Mouse (Mus musculus) liver, embryonic 12.5 days (tissue): Measurements from ENCODE around the gene Fdxacb1. TPM values are rescaled to one million over a fixed set of nuclear protein-coding genes. Genes with fewer than 3 reads are reported as not detected.

ENCODE experiments used
- ATAC-seq: fragments of 200-750 bp; cut with Nextera tagmentation; 2 replicates; pipeline ENCODE4 v1.8.0; 2017; ENCODE audit warnings: moderate number of reproducible peaks, mild to moderate bottlenecking, moderate library complexity
- H3K27ac ChIP-seq: fragments of 300-500 bp; sonication (generic); 2 replicates; pipeline ENCODE4 v1.5.1; 2016; ENCODE audit warnings: mild to moderate bottlenecking
- H3K27me3 ChIP-seq: fragments of 300-500 bp; sonication (generic); replicated peaks from 2 replicates; pipeline ENCODE4 v1.6.1; 2016; ENCODE audit warnings: mild to moderate bottlenecking, moderate library complexity
- H3K36me3 ChIP-seq: fragments of 300-500 bp; sonication (generic); 2 replicates; pipeline ENCODE4 v1.6.1; 2016; ENCODE audit warnings: mild to moderate bottlenecking, moderate library complexity
- H3K4me1 ChIP-seq: fragments of 300-500 bp; sonication (generic); 2 replicates; pipeline ENCODE4 v1.6.1; 2016
- H3K4me2 ChIP-seq: fragments of 300-500 bp; sonication (generic); 2 replicates; pipeline ENCODE4 v1.6.1; 2016; ENCODE audit warnings: mild to moderate bottlenecking, moderate library complexity
- H3K4me3 ChIP-seq: fragments of 300-500 bp; sonication (generic); 2 replicates; pipeline ENCODE4 v1.5.1; 2016; ENCODE audit warnings: mild to moderate bottlenecking, moderate library complexity
- H3K9ac ChIP-seq: fragments of 300-500 bp; sonication (generic); 2 replicates; pipeline ENCODE4 v1.6.1; 2016; ENCODE audit warnings: mild to moderate bottlenecking, moderate library complexity
- H3K9me3 ChIP-seq: fragments of 300-500 bp; sonication (generic); replicated peaks from 2 replicates; pipeline ENCODE4 v1.6.1; 2016; ENCODE audit warnings: mild to moderate bottlenecking, moderate library complexity
- WGBS: fragments of 180-500 bp; shearing (Covaris S2); methylation state at CpG from one replicate; pipeline ENCODE4 v1.1.7; 2016; ENCODE audit not compliant: insufficient replicate concordance; 5-methylcytosine and 5-hydroxymethylcytosine counted together
- polyA plus RNA-seq: library from polyadenylated mRNA; unstranded; fragments of >200 nt; fragmentation: Nextera tagmentation; extraction: Ambion mirVana; gene quantifications from 2 replicates; pipeline ENCODE4 v1.2.1, GENCODE M21; 2016

The Fdxacb1 gene
- polyA plus RNA-seq, 1 experiment from 2014 or later, result 13.7 TPM

DNA sequence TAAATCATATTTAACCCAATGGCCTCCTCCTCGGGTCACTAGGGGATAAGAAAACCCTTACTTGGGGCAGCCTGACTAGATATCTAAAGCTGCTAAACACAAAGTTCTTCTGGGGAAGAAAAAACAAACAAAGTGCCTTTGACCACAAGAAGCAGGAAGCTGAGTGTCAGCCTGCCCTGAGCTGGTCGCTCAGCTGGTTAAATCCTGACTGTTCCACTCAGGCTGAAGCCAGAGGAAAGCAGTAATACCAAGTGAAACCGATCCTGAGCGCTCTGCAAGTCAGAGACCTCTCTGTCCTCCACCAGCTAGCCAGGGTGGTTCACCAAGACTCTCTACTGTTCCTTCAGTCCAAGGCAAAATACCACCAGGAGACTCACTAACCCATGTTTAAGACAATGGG lies 38.4 kb upstream of the Fdxacb1 start:
- 17% methylated on average over 4 of the region's 4 CpGs for WGBS
- H3K36me3 ChIP-seq, result no peaks in the 10 kb centered on the region
- peaks cover 8% of the 10 kb centered on the region; the same call in 1 of the 2 replicates for H3K4me1 ChIP-seq
- no peak overlapping the region for H3K4me3 ChIP-seq
- no peak overlapping the region for H3K9ac ChIP-seq
- peaks cover 51% of the 10 kb centered on the region for H3K27me3 ChIP-seq
- no peak for ATAC-seq
- H3K27ac ChIP-seq, result no peak overlapping the region
- H3K9me3 ChIP-seq, result no peaks in the 10 kb centered on the region
- no peak overlapping the region for H3K4me2 ChIP-seq

- Histone ChIP-seq H3K27me3 (peaks cover 31% of the 10 kb centered on the region), H3K4me3 (no peak overlapping the region), H3K4me2 (no peak overlapping the region), H3K9ac (no peak overlapping the region), H3K27ac (no peak overlapping the region), H3K9me3 (no peaks in the 10 kb centered on the region), H3K4me1 (peaks cover 7% of the 10 kb centered on the region; the same call in 1 of the 2 replicates), H3K36me3 (no peaks in the 10 kb centered on the region)
- ATAC-seq, result no peak
- WGBS, result 35% methylated on average over 4 of the region's 4 CpGs
These were observed 35.5 kb upstream of the Fdxacb1 start for GRCm38 (mm10) chr9:50732560-50732959.

DNA sequence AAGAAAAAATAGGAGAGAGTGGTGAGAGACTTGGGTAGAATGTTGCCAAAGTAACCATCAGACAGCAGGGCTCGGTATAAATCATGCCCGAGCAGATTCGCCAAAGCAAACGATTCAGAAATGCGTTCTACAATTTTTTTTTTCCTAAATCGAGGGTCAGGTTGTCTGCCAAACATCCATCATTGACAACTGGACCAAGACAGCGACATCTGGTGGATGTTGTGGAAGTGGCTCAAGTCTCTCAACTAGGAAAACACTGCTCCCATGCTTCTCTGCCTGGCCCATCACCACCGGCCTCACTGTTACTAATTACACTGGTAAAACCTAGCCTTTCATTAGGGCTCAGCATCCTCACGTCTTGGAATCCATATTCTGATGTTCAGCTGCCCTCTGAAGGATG lies 33.0 kb upstream of the Fdxacb1 start:
- 0 out of 2 replicates have a peak, but pooled peaks cover 15% of the 10 kb centered on the region for H3K27me3 ChIP-seq
- H3K27ac ChIP-seq, result no peak overlapping the region
- H3K4me1 ChIP-seq, result peaks cover 7% of the 10 kb centered on the region
- no peaks in the 10 kb centered on the region for H3K9me3 ChIP-seq
- no peak overlapping the region for H3K4me2 ChIP-seq
- no peak overlapping the region for H3K4me3 ChIP-seq
- H3K9ac ChIP-seq, result no peak overlapping the region
- WGBS, result 5% methylated on average over 9 of the region's 9 CpGs
- H3K36me3 ChIP-seq, result no peaks in the 10 kb centered on the region
- ATAC-seq, result no peak

GRCm38 (mm10) chr9:50738914-50739870 lies 28.8 kb upstream of the Fdxacb1 start, which contains the start of gene Dixdc1:
Gene Dixdc1, minus strand, starts transcription at chr9:50739517.
- peak within 1 kb of the TSS; percentile 42 for H3K4me3 ChIP-seq
- peak within 1 kb of the TSS; percentile 33; the same call in 1 of the 2 replicates for H3K9ac ChIP-seq
- no peak within 1 kb of the TSS for H3K27ac ChIP-seq
- peaks cover 7% of the 10 kb centered on the region for H3K4me1 ChIP-seq
- 12% methylated on average over 36 of the region's 36 CpGs for WGBS
- H3K36me3 ChIP-seq, result no peaks in the 10 kb centered on the region
- H3K9me3 ChIP-seq, result no peaks in the 10 kb centered on the region
- peak within 1 kb of the TSS; percentile 68 for H3K4me2 ChIP-seq
- 0 out of 2 replicates have a peak, but pooled peaks cover 6% of the 10 kb centered on the region for H3K27me3 ChIP-seq
- ATAC-seq, result peak; percentile 98

DNA sequence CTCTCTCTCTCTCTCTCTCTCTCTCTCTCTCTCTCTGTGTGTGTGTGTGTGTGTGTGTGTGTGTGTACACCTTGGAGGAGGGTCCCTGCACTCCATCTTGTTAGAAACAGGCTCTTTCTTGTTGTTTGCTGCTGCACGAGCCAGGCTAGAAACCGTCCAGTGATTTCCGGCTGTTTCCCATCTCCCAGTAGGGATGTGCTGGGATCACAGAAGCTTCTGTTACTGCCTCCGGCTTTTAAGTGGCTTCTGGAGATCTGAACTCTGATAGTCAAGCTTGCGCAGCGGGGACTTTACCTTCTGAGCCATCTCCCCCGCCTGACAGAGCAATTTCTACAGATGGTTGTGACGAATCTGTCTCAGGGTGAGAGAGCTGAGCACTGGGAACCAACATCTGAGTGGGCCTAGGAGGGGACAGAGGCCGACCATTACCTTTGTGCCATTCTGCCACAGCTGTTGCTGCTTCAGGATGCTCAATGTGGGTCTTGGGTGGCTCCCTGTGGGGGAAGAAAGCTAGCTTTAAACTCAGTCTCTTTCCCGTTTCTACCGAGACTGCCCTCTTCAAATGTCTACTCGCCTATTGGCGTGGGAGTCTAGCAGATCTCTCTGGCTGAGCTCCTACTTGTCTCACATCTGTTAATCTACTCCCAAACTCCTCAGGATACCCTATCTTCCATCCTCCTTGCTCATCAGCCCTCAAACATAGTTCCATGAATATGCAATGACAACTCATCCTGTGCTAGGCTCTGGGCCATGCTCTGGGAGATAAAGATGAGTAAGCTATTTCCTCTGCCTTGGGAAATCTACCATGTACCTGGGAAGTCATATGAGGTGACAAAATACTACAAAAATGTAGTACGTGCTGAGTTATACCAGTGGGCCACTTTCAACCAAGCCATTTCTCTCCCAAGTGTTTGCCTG lies 26.9 kb upstream of the Fdxacb1 start:
- ATAC-seq, result no peak
- no peak overlapping the region for H3K4me3 ChIP-seq
- peaks cover 9% of the 10 kb centered on the region for H3K27me3 ChIP-seq
- H3K27ac ChIP-seq, result no peak overlapping the region
- peaks cover 7% of the 10 kb centered on the region for H3K4me1 ChIP-seq
- H3K4me2 ChIP-seq, result no peak overlapping the region
- 80% methylated on average over 14 of the region's 14 CpGs for WGBS
- no peaks in the 10 kb centered on the region for H3K9me3 ChIP-seq
- no peak overlapping the region for H3K9ac ChIP-seq
- no peaks in the 10 kb centered on the region for H3K36me3 ChIP-seq

- 67% methylated on average over 3 of the region's 3 CpGs for WGBS
- Histone ChIP-seq H3K4me3 (no peak overlapping the region), H3K27me3 (peaks cover 16% of the 10 kb centered on the region), H3K9ac (no peak overlapping the region), H3K27ac (no peak overlapping the region), H3K4me2 (no peak overlapping the region), H3K9me3 (no peaks in the 10 kb centered on the region), H3K4me1 (peaks cover 7% of the 10 kb centered on the region), H3K36me3 (no peaks in the 10 kb centered on the region)
- no peak for ATAC-seq
These were observed 25.8 kb upstream of the Fdxacb1 start for GRCm38 (mm10) chr9:50742261-50742660.

GRCm38 (mm10) chr9:50742744-50743143 lies 25.3 kb upstream of the Fdxacb1 start:
- Histone ChIP-seq H3K4me2 (no peak overlapping the region), H3K4me1 (peaks cover 7% of the 10 kb centered on the region), H3K4me3 (no peak overlapping the region), H3K27me3 (peaks cover 20% of the 10 kb centered on the region), H3K9ac (no peak overlapping the region), H3K9me3 (no peaks in the 10 kb centered on the region), H3K27ac (no peak overlapping the region), H3K36me3 (no peaks in the 10 kb centered on the region)
- 55% methylated on average over 2 of the region's 2 CpGs for WGBS
- ATAC-seq, result no peak

- H3K4me2 ChIP-seq, result peak overlapping the region; percentile 43
- H3K36me3 ChIP-seq, result no peaks in the 10 kb centered on the region
- H3K4me3 ChIP-seq, result peak overlapping the region; percentile 35
- no peaks in the 10 kb centered on the region for H3K4me1 ChIP-seq
- ATAC-seq, result no peak
- H3K27me3 ChIP-seq, result peaks cover 34% of the 10 kb centered on the region
- no peaks in the 10 kb centered on the region for H3K9me3 ChIP-seq
- H3K27ac ChIP-seq, result no peak overlapping the region
- no peak overlapping the region for H3K9ac ChIP-seq
- WGBS, result 33% methylated on average over 7 of the region's 7 CpGs
These were observed 22.2 kb upstream of the Fdxacb1 start for GRCm38 (mm10) chr9:50745806-50746205.

GRCm38 (mm10) chr9:50746214-50746677 lies 21.8 kb upstream of the Fdxacb1 start, which contains the start of gene 2310030G06Rik:
Gene 2310030G06Rik, minus strand, starts transcription at chr9:50746536.
- H3K27ac ChIP-seq, result no peak within 1 kb of the TSS
- 8% methylated on average over 19 of the region's 19 CpGs for WGBS
- ATAC-seq, result no peak; the same call in 1 of the 2 replicates
- H3K9ac ChIP-seq, result 0 out of 2 replicates have a peak within 1 kb of the TSS, but pooled peaks have one; percentile 23
- peaks cover 39% of the 10 kb centered on the region for H3K27me3 ChIP-seq
- H3K36me3 ChIP-seq, result no peaks in the 10 kb centered on the region
- H3K4me1 ChIP-seq, result no peaks in the 10 kb centered on the region
- H3K9me3 ChIP-seq, result no peaks in the 10 kb centered on the region
- H3K4me3 ChIP-seq, result peak within 1 kb of the TSS; percentile 35
- peak within 1 kb of the TSS; percentile 43 for H3K4me2 ChIP-seq

DNA sequence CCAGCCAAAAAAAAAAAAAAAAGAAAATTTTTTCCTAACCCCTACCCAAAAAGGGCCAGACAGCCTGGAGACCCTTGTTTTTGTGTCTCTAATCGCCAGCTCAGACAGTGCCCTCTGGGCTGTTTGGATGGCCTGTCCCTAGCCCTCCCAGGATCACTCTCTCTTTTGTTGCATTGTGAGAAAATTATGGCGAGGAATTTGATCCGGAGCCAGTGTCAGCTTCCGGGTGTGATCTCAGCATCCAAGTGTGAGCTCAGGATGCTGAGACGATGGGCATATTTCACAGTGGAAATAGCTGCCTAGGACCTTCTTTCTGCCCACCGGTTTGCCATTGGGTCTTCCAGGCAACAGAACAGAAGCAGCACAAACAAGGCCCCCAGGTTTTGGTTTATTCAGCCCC lies 17.3 kb upstream of the Fdxacb1 start:
- Histone ChIP-seq H3K36me3 (no peaks in the 10 kb centered on the region), H3K27ac (no peak overlapping the region), H3K27me3 (peaks cover 75% of the 10 kb centered on the region), H3K9me3 (no peaks in the 10 kb centered on the region), H3K4me2 (no peak overlapping the region), H3K4me3 (no peak overlapping the region), H3K4me1 (no peaks in the 10 kb centered on the region), H3K9ac (no peak overlapping the region)
- WGBS, result 65% methylated on average over 6 of the region's 6 CpGs
- no peak for ATAC-seq

DNA sequence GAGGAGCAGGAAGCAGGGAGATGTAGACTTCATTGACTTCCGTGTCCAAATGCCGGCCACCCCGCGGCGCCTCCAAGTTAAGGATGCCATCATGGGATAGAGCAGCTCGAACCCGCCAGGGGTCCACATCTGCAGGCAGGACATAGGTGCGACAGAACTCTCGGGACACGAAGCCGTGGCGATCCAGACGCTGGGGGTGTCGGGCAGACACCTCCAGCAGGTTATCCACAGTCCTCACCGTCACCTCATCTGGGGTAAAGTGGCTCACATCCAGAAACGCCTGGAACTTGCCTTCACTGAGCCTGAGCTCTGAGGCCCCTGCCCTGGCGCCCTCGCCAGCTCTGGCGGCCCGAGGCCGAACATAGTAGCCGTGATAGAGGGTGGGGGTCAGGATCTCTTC lies 16.7 kb upstream of the Fdxacb1 start, which contains the start of gene Cryab:
TSS of gene Cryab (plus strand) at position 3 of the 400 bp plus-strand sequence.
- H3K36me3 ChIP-seq, result no peaks in the 10 kb centered on the region
- no peak within 1 kb of the TSS for H3K4me3 ChIP-seq
- no peaks in the 10 kb centered on the region for H3K4me1 ChIP-seq
- H3K9me3 ChIP-seq, result no peaks in the 10 kb centered on the region
- H3K9ac ChIP-seq, result no peak within 1 kb of the TSS
- peaks cover 70% of the 10 kb centered on the region for H3K27me3 ChIP-seq
- H3K4me2 ChIP-seq, result no peak within 1 kb of the TSS
- no peak within 1 kb of the TSS for H3K27ac ChIP-seq
- 55% methylated on average over 22 of the region's 22 CpGs for WGBS
- ATAC-seq, result no peak
